Mouse (Mus musculus): ENCODE measurements at regions not wholly inside any gene's neighbourhood (a gene's known extent, or its start where the extent isn't known, plus 50 kb on each side); places are given as distances from the start of the nearest gene placed in this dataset.

GRCm38 (mm10) chr13:97452386-97453089, 211.6 kb downstream of the Enc1 start:
- DNase-seq, result no peak

GRCm38 (mm10) chr13:97451276-97451675, 210.4 kb downstream of the Enc1 start:
- no peak for DNase-seq

GRCm38 (mm10) chr13:97448123-97448522, 207.2 kb downstream of the Enc1 start:
- no peak for DNase-seq

GRCm38 (mm10) chr13:97443731-97444428, 203.0 kb downstream of the Enc1 start:
- peak; percentile 77 for DNase-seq

GRCm38 (mm10) chr13:97442806-97443205, 201.9 kb downstream of the Enc1 start:
- no peak for DNase-seq

- DNase-seq, result no peak
Measured at GRCm38 (mm10) chr13:97442283-97442682, 201.4 kb downstream of the Enc1 start.

- DNase-seq, result no peak
Measured at GRCm38 (mm10) chr13:97441803-97442202, 200.9 kb downstream of the Enc1 start.

GRCm38 (mm10) chr13:97439216-97439979, 198.5 kb downstream of the Enc1 start:
- DNase-seq, result peak; percentile 29

GRCm38 (mm10) chr13:97438692-97439091, 197.8 kb downstream of the Enc1 start:
- DNase-seq, result no peak

- DNase-seq, result no peak
Measured at GRCm38 (mm10) chr13:97438277-97438676, 197.4 kb downstream of the Enc1 start.

GRCm38 (mm10) chr13:97436719-97437350, 195.9 kb downstream of the Enc1 start:
- no peak for DNase-seq

GRCm38 (mm10) chr13:97435865-97436718, 195.2 kb downstream of the Enc1 start:
- DNase-seq, result peak; percentile 67

GRCm38 (mm10) chr13:97434961-97435864, 194.3 kb downstream of the Enc1 start:
- DNase-seq, result peak; percentile 26

- no peak for DNase-seq
Measured at GRCm38 (mm10) chr13:97434167-97434566, 193.3 kb downstream of the Enc1 start.

- no peak for DNase-seq
Measured at GRCm38 (mm10) chr13:97432627-97433026, 191.7 kb downstream of the Enc1 start.

GRCm38 (mm10) chr13:97430885-97431284, 190.0 kb downstream of the Enc1 start:
- no peak for DNase-seq

GRCm38 (mm10) chr13:97428163-97428562, 187.3 kb downstream of the Enc1 start:
- no peak for DNase-seq

- no peak for DNase-seq
Measured at GRCm38 (mm10) chr13:97427537-97427936, 186.6 kb downstream of the Enc1 start.

- no peak for DNase-seq
Measured at GRCm38 (mm10) chr13:97425731-97426130, 184.8 kb downstream of the Enc1 start.

GRCm38 (mm10) chr13:97423911-97424310, 183.0 kb downstream of the Enc1 start:
- DNase-seq, result no peak

Data from adrenal gland, adult 2 months (tissue).